Mouse (Mus musculus) hindbrain, embryonic 16.5 days (tissue): ENCODE results near the gene Trmt112. TPM values are rescaled to one million over a fixed set of nuclear protein-coding genes. Genes with fewer than 3 reads are reported as not detected.

Experiments used
- ATAC-seq: fragments of 200-750 bp; cut with Nextera tagmentation; 2 replicates; pipeline ENCODE4 v1.8.0; 2017; ENCODE audit warnings: moderate TSS enrichment, moderate library complexity
- H3K27ac ChIP-seq: fragments of 300-500 bp; sonication (generic); 2 replicates; pipeline ENCODE4 v1.5.1; 2014; ENCODE audit warnings: low read depth, mild to moderate bottlenecking, control low read depth, low read length, moderate library complexity
- H3K27me3 ChIP-seq: fragments of 300-500 bp; sonication (generic); replicated peaks from 2 replicates; pipeline ENCODE4 v1.6.1; 2014; ENCODE audit warnings: low read length; ENCODE audit not compliant: control insufficient read depth, insufficient read depth
- H3K36me3 ChIP-seq: fragments of 300-500 bp; sonication (generic); 2 replicates; pipeline ENCODE4 v1.6.1; 2014; ENCODE audit warnings: mild to moderate bottlenecking, low read length, moderate library complexity, mixed read lengths; ENCODE audit not compliant: control insufficient read depth, insufficient read depth
- H3K4me1 ChIP-seq: fragments of 300-500 bp; sonication (generic); 2 replicates; pipeline ENCODE4 v1.6.1; 2014; ENCODE audit warnings: low read depth, low read length; ENCODE audit not compliant: control insufficient read depth, insufficient read depth
- H3K4me2 ChIP-seq: fragments of 300-500 bp; sonication (generic); 2 replicates; pipeline ENCODE4 v1.6.1; 2014; ENCODE audit warnings: mild to moderate bottlenecking, low read length, control low read depth, moderate library complexity
- H3K4me3 ChIP-seq: fragments of 300-500 bp; sonication (generic); 2 replicates; pipeline ENCODE4 v1.5.1; 2014; ENCODE audit warnings: mild to moderate bottlenecking, low read length, control low read depth, moderate library complexity
- H3K9ac ChIP-seq: fragments of 300-500 bp; sonication (generic); 2 replicates; pipeline ENCODE4 v1.6.1; 2014; ENCODE audit warnings: low read depth, mild to moderate bottlenecking, control low read depth, low read length, moderate library complexity
- H3K9me3 ChIP-seq: fragments of 300-500 bp; sonication (generic); 2 replicates; pipeline ENCODE4 v1.6.1; 2014; ENCODE audit warnings: mild to moderate bottlenecking, low read length, moderate library complexity; ENCODE audit not compliant: control insufficient read depth
- WGBS: fragments of 180-500 bp; shearing (Covaris S2); extraction: QIAGEN DNeasy Blood & Tissue Kit; methylation state at CpG from one replicate; pipeline ENCODE4 v1.1.7; 2014; 5-methylcytosine and 5-hydroxymethylcytosine counted together
- polyA plus RNA-seq: library from polyadenylated mRNA; unstranded; fragments of >200 nt; fragmentation: Nextera tagmentation; extraction: Ambion mirVana; gene quantifications from 2 replicates; pipeline ENCODE4 v1.2.1, GENCODE M21; 2015

The Trmt112 gene
- polyA plus RNA-seq, 1 experiment from 2014 or later, result 101 TPM

GRCm38 (mm10) chr19:6949951-6950350, 40.5 kb downstream of the Trmt112 start:
- H3K36me3 ChIP-seq, result no peaks in the 10 kb centered on the region; the same call in 1 of the 2 replicates
- WGBS, result 37% methylated on average over 5 of the region's 5 CpGs

GRCm38 (mm10) chr19:6950613-6951153, 41.2 kb downstream of the Trmt112 start:
- H3K27me3 ChIP-seq, result no peaks in the 10 kb centered on the region
- peak overlapping the region; percentile 96 for H3K27ac ChIP-seq
- peak overlapping the region; percentile 98 for H3K4me2 ChIP-seq
- no peaks in the 10 kb centered on the region for H3K9me3 ChIP-seq
- H3K9ac ChIP-seq, result peak overlapping the region; percentile 81
- peaks cover 4% of the 10 kb centered on the region; the same call in 1 of the 2 replicates for H3K36me3 ChIP-seq
- peaks cover 19% of the 10 kb centered on the region for H3K4me1 ChIP-seq
- H3K4me3 ChIP-seq, result peak overlapping the region; percentile 61
- ATAC-seq, result peak; percentile 40
- WGBS, result 0% methylated on average over 28 of the region's 28 CpGs

More at GRCm38 (mm10) chr19:6949951-6950350, 40.5 kb downstream of the Trmt112 start:
- peak overlapping the region; percentile 81 for H3K9ac ChIP-seq
- ATAC-seq, result no peak
- peak overlapping the region; percentile 98 for H3K4me2 ChIP-seq
- H3K27ac ChIP-seq, result peak overlapping the region; percentile 96
- peak overlapping the region; percentile 61 for H3K4me3 ChIP-seq
- H3K9me3 ChIP-seq, result no peaks in the 10 kb centered on the region
- no peaks in the 10 kb centered on the region for H3K27me3 ChIP-seq
- peaks cover 19% of the 10 kb centered on the region for H3K4me1 ChIP-seq

GRCm38 (mm10) chr19:6951381-6951968, 42.0 kb downstream of the Trmt112 start:
- no peaks in the 10 kb centered on the region for H3K27me3 ChIP-seq
- H3K9me3 ChIP-seq, result no peaks in the 10 kb centered on the region
- peaks cover 6% of the 10 kb centered on the region for H3K36me3 ChIP-seq
- under 1% methylated on average over 35 of the region's 35 CpGs for WGBS
- H3K4me2 ChIP-seq, result peak overlapping the region; percentile 98
- H3K4me3 ChIP-seq, result peak overlapping the region; percentile 61
- H3K4me1 ChIP-seq, result peaks cover 19% of the 10 kb centered on the region
- peak overlapping the region; percentile 81 for H3K9ac ChIP-seq
- ATAC-seq, result peak; percentile 88
- H3K27ac ChIP-seq, result peak overlapping the region; percentile 96

GRCm38 (mm10) chr19:6951994-6952711, 42.7 kb downstream of the Trmt112 start:
- no peaks in the 10 kb centered on the region for H3K9me3 ChIP-seq
- H3K4me1 ChIP-seq, result peaks cover 19% of the 10 kb centered on the region
- H3K27me3 ChIP-seq, result no peaks in the 10 kb centered on the region
- peak overlapping the region; percentile 96 for H3K27ac ChIP-seq
- peak overlapping the region; percentile 98 for H3K4me2 ChIP-seq
- H3K9ac ChIP-seq, result peak overlapping the region; percentile 77
- 3% methylated on average over 31 of the region's 31 CpGs for WGBS
- H3K36me3 ChIP-seq, result peaks cover 6% of the 10 kb centered on the region
- ATAC-seq, result peak; percentile 27
- peak overlapping the region; percentile 61 for H3K4me3 ChIP-seq

- Histone ChIP-seq H3K9ac (peak overlapping the region; percentile 77), H3K27ac (peak overlapping the region; percentile 96)
- ATAC-seq, result no peak
These were observed 43.2 kb downstream of the Trmt112 start for GRCm38 (mm10) chr19:6952712-6953037.

GRCm38 (mm10) chr19:6954046-6954445, 44.5 kb downstream of the Trmt112 start:
- H3K4me1 ChIP-seq, result peaks cover 19% of the 10 kb centered on the region
- no peaks in the 10 kb centered on the region for H3K9me3 ChIP-seq
- no peak overlapping the region for H3K4me2 ChIP-seq
- no peak overlapping the region for H3K27ac ChIP-seq
- 56% methylated on average over 9 of the region's 9 CpGs for WGBS
- ATAC-seq, result no peak
- H3K4me3 ChIP-seq, result no peak overlapping the region
- no peak overlapping the region for H3K9ac ChIP-seq
- H3K36me3 ChIP-seq, result peaks cover 6% of the 10 kb centered on the region; the same call in 1 of the 2 replicates
- H3K27me3 ChIP-seq, result no peaks in the 10 kb centered on the region

More at GRCm38 (mm10) chr19:6952712-6953037, 43.2 kb downstream of the Trmt112 start:
- Histone ChIP-seq H3K4me2 (peak overlapping the region; percentile 98), H3K27me3 (no peaks in the 10 kb centered on the region), H3K36me3 (peaks cover 6% of the 10 kb centered on the region; the same call in 1 of the 2 replicates), H3K4me1 (peaks cover 19% of the 10 kb centered on the region), H3K4me3 (peak overlapping the region; percentile 61; the same call in 1 of the 2 replicates), H3K9me3 (no peaks in the 10 kb centered on the region)
- 36% methylated on average over 3 of the region's 3 CpGs for WGBS

GRCm38 (mm10) chr19:6955424-6955823, 45.9 kb downstream of the Trmt112 start:
- 96% methylated on average over 7 of the region's 7 CpGs for WGBS

GRCm38 (mm10) chr19:6956461-6956860, 47.0 kb downstream of the Trmt112 start:
- Histone ChIP-seq H3K9ac (no peak overlapping the region), H3K27ac (no peak overlapping the region), H3K4me1 (peaks cover 11% of the 10 kb centered on the region), H3K4me2 (no peak overlapping the region), H3K36me3 (peaks cover 6% of the 10 kb centered on the region; the same call in 1 of the 2 replicates), H3K9me3 (no peaks in the 10 kb centered on the region), H3K27me3 (no peaks in the 10 kb centered on the region), H3K4me3 (no peak overlapping the region)
- WGBS, result 85% methylated on average over 10 of the region's 10 CpGs
- ATAC-seq, result no peak

More at GRCm38 (mm10) chr19:6955424-6955823, 45.9 kb downstream of the Trmt112 start:
- peaks cover 11% of the 10 kb centered on the region for H3K4me1 ChIP-seq
- no peak overlapping the region for H3K4me3 ChIP-seq
- H3K27ac ChIP-seq, result no peak overlapping the region
- H3K27me3 ChIP-seq, result no peaks in the 10 kb centered on the region
- no peaks in the 10 kb centered on the region for H3K9me3 ChIP-seq
- H3K4me2 ChIP-seq, result no peak overlapping the region
- no peak overlapping the region for H3K9ac ChIP-seq
- no peak for ATAC-seq
- H3K36me3 ChIP-seq, result peaks cover 6% of the 10 kb centered on the region; the same call in 1 of the 2 replicates
